Mouse (Mus musculus): ENCODE results near the gene Fam84b. TPM values are rescaled to one million over a fixed set of nuclear protein-coding genes. Genes with fewer than 3 reads are reported as not detected.

The Fam84b gene
- polyA plus RNA-seq, 1 experiment, result 8.1 TPM

GRCm38 (mm10) chr15:60822101-60822802 lies 31.3 kb downstream of the Fam84b start:
- TF ChIP-seq EP300 (IDR thresholded peaks at IDR 0.05; ENCODE audit: insufficient read depth, low read depth, low read length) (no peak), POLR2A (IDR thresholded peaks at IDR 0.05; ENCODE audit: insufficient read depth, low read length) (no peak), CTCF (IDR thresholded peaks at IDR 0.05; ENCODE audit: low read depth, low read length) (no peak)
- no peaks in the 10 kb centered on the region; the same call in 1 of the 2 replicates for H3K27me3 ChIP-seq (ENCODE audit: control insufficient read depth, insufficient read depth, low read length, poor library complexity, severe bottlenecking)
- no peaks in the 10 kb centered on the region for H3K4me1 ChIP-seq (ENCODE audit: control insufficient read depth, insufficient read depth, low read length)
- no peaks in the 10 kb centered on the region for H3K36me3 ChIP-seq (ENCODE audit: control insufficient read depth, insufficient read depth, low read length, poor library complexity, severe bottlenecking)
- no peak overlapping the region for H3K27ac ChIP-seq (ENCODE audit: insufficient read depth, low read length)
- peak overlapping the region; percentile 61; the same call in 1 of the 2 replicates for H3K9ac ChIP-seq (ENCODE audit: low read depth, poor library complexity, severe bottlenecking)
- H3K4me3 ChIP-seq (ENCODE audit: low read depth, low read length), result peak overlapping the region; percentile 84
- H3K9me3 ChIP-seq (replicated peaks; ENCODE audit: control insufficient read depth, insufficient read depth, low read length, poor library complexity, severe bottlenecking), result no peaks in the 10 kb centered on the region

- no peak for TF ChIP-seq POLR2A (IDR thresholded peaks at IDR 0.05; ENCODE audit: insufficient read depth, low read length)
- no peak for TF ChIP-seq EP300 (IDR thresholded peaks at IDR 0.05; ENCODE audit: insufficient read depth, low read depth, low read length)
- no peak for TF ChIP-seq CTCF (IDR thresholded peaks at IDR 0.05; ENCODE audit: low read depth, low read length)
- Histone ChIP-seq H3K27ac (ENCODE audit: insufficient read depth, low read length) (no peak overlapping the region), H3K27me3 (ENCODE audit: control insufficient read depth, insufficient read depth, low read length, poor library complexity, severe bottlenecking) (no peaks in the 10 kb centered on the region; the same call in 1 of the 2 replicates), H3K9ac (ENCODE audit: low read depth, poor library complexity, severe bottlenecking) (no peak overlapping the region), H3K4me3 (ENCODE audit: low read depth, low read length) (no peak overlapping the region), H3K36me3 (ENCODE audit: control insufficient read depth, insufficient read depth, low read length, poor library complexity, severe bottlenecking) (no peaks in the 10 kb centered on the region), H3K4me1 (ENCODE audit: control insufficient read depth, insufficient read depth, low read length) (no peaks in the 10 kb centered on the region), H3K9me3 (replicated peaks; ENCODE audit: control insufficient read depth, insufficient read depth, low read length, poor library complexity, severe bottlenecking) (no peaks in the 10 kb centered on the region)
Observed at GRCm38 (mm10) chr15:60818500-60818899, 35.1 kb downstream of the Fam84b start.

- Histone ChIP-seq H3K27me3 (ENCODE audit: control insufficient read depth, insufficient read depth, low read length, poor library complexity, severe bottlenecking) (no peaks in the 10 kb centered on the region), H3K9me3 (replicated peaks; ENCODE audit: control insufficient read depth, insufficient read depth, low read length, poor library complexity, severe bottlenecking) (no peaks in the 10 kb centered on the region), H3K4me1 (ENCODE audit: control insufficient read depth, insufficient read depth, low read length) (no peaks in the 10 kb centered on the region), H3K4me3 (ENCODE audit: low read depth, low read length) (no peak overlapping the region), H3K27ac (ENCODE audit: insufficient read depth, low read length) (no peak overlapping the region), H3K9ac (ENCODE audit: low read depth, poor library complexity, severe bottlenecking) (no peak overlapping the region), H3K36me3 (ENCODE audit: control insufficient read depth, insufficient read depth, low read length, poor library complexity, severe bottlenecking) (no peaks in the 10 kb centered on the region)
- TF ChIP-seq POLR2A (IDR thresholded peaks at IDR 0.05; ENCODE audit: insufficient read depth, low read length), result no peak
- TF ChIP-seq EP300 (IDR thresholded peaks at IDR 0.05; ENCODE audit: insufficient read depth, low read depth, low read length), result no peak
- no peak for TF ChIP-seq CTCF (IDR thresholded peaks at IDR 0.05; ENCODE audit: low read depth, low read length)
Observed at GRCm38 (mm10) chr15:60816478-60816877, 37.1 kb downstream of the Fam84b start.

- TF ChIP-seq POLR2A (IDR thresholded peaks at IDR 0.05; ENCODE audit: insufficient read depth, low read length) (no peak), CTCF (IDR thresholded peaks at IDR 0.05; ENCODE audit: low read depth, low read length) (no peak), EP300 (IDR thresholded peaks at IDR 0.05; ENCODE audit: insufficient read depth, low read depth, low read length) (no peak)
- Histone ChIP-seq H3K9me3 (replicated peaks; ENCODE audit: control insufficient read depth, insufficient read depth, low read length, poor library complexity, severe bottlenecking) (peaks cover 2% of the 10 kb centered on the region; the same call in 1 of the 2 replicates), H3K4me1 (ENCODE audit: control insufficient read depth, insufficient read depth, low read length) (no peaks in the 10 kb centered on the region), H3K36me3 (ENCODE audit: control insufficient read depth, insufficient read depth, low read length, poor library complexity, severe bottlenecking) (no peaks in the 10 kb centered on the region), H3K9ac (ENCODE audit: low read depth, poor library complexity, severe bottlenecking) (no peak overlapping the region), H3K4me3 (ENCODE audit: low read depth, low read length) (no peak overlapping the region), H3K27me3 (ENCODE audit: control insufficient read depth, insufficient read depth, low read length, poor library complexity, severe bottlenecking) (no peaks in the 10 kb centered on the region), H3K27ac (ENCODE audit: insufficient read depth, low read length) (no peak overlapping the region)
Observed at GRCm38 (mm10) chr15:60814542-60814941, 39.0 kb downstream of the Fam84b start.

- Histone ChIP-seq H3K4me1 (ENCODE audit: control insufficient read depth, insufficient read depth, low read length) (no peaks in the 10 kb centered on the region), H3K27ac (ENCODE audit: insufficient read depth, low read length) (no peak overlapping the region), H3K9ac (ENCODE audit: low read depth, poor library complexity, severe bottlenecking) (no peak overlapping the region), H3K4me3 (ENCODE audit: low read depth, low read length) (no peak overlapping the region), H3K36me3 (ENCODE audit: control insufficient read depth, insufficient read depth, low read length, poor library complexity, severe bottlenecking) (no peaks in the 10 kb centered on the region), H3K9me3 (replicated peaks; ENCODE audit: control insufficient read depth, insufficient read depth, low read length, poor library complexity, severe bottlenecking) (0 out of 2 replicates have a peak, but pooled peaks cover 8% of the 10 kb centered on the region), H3K27me3 (ENCODE audit: control insufficient read depth, insufficient read depth, low read length, poor library complexity, severe bottlenecking) (no peaks in the 10 kb centered on the region)
- no peak for TF ChIP-seq CTCF (IDR thresholded peaks at IDR 0.05; ENCODE audit: low read depth, low read length)
- TF ChIP-seq POLR2A (IDR thresholded peaks at IDR 0.05; ENCODE audit: insufficient read depth, low read length), result no peak
- no peak for TF ChIP-seq EP300 (IDR thresholded peaks at IDR 0.05; ENCODE audit: insufficient read depth, low read depth, low read length)
Observed at GRCm38 (mm10) chr15:60793041-60793673, 60.4 kb downstream of the Fam84b start.

- no peaks in the 10 kb centered on the region for H3K4me1 ChIP-seq (ENCODE audit: control insufficient read depth, insufficient read depth, low read length)
- TF ChIP-seq CTCF (IDR thresholded peaks at IDR 0.05; ENCODE audit: low read depth, low read length) (no peak), POLR2A (IDR thresholded peaks at IDR 0.05; ENCODE audit: insufficient read depth, low read length) (no peak), EP300 (IDR thresholded peaks at IDR 0.05; ENCODE audit: insufficient read depth, low read depth, low read length) (no peak)
Observed at GRCm38 (mm10) chr15:60789084-60789483, 64.5 kb downstream of the Fam84b start.

More at GRCm38 (mm10) chr15:60789084-60789483, 64.5 kb downstream of the Fam84b start:
- Histone ChIP-seq H3K9ac (ENCODE audit: low read depth, poor library complexity, severe bottlenecking) (no peak overlapping the region), H3K4me3 (ENCODE audit: low read depth, low read length) (no peak overlapping the region), H3K36me3 (ENCODE audit: control insufficient read depth, insufficient read depth, low read length, poor library complexity, severe bottlenecking) (no peaks in the 10 kb centered on the region), H3K9me3 (replicated peaks; ENCODE audit: control insufficient read depth, insufficient read depth, low read length, poor library complexity, severe bottlenecking) (no peaks in the 10 kb centered on the region), H3K27ac (ENCODE audit: insufficient read depth, low read length) (no peak overlapping the region), H3K27me3 (ENCODE audit: control insufficient read depth, insufficient read depth, low read length, poor library complexity, severe bottlenecking) (no peaks in the 10 kb centered on the region)

Data from ES-Bruce4 (cell line).